Comparison of ENCODE assay signal across 8 mouse cellular contexts in the genomic region with DNA sequence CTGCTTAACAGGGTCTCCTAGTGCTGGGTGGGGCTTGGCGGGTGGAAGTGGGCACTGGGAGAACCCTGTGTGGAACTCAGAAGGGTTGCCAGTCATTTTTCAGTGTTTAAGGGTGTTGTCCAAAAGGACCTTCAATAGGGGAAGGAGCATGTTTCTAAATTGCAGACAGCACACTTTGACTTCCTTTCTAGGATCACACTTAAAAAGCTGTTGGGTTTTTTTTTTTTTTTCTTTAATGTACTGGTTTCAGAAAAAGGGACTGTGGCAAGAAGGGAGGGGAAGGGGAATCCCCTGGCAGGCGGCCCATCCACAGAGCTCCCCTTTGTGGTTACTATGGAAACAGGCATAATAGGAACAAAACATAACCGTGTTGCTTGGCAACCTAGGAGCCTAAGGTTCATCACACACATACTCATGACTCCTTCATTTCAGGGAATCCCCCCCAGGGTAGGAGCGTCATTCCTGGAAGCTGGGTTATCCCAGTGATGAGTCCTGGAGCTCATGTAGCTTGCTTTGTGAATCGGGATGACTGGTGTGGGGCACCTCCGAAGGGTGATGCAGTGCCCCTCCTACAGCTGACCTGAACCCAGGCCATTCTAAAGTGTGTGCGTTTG. TPM values are rescaled to one million over a fixed set of nuclear protein-coding genes. Genes with fewer than 3 reads are reported as not detected.
DNase-seq lines count a peak whose midpoint lies in the region; ATAC-seq and TF ChIP-seq lines count a peak whose summit lies in the region.

No protein-coding gene starts in this region.

- no peak overlapping the region for H3K9ac ChIP-seq in hindbrain, embryonic 16.5 days (ENCODE audit: low read depth, low read length)

- DNase-seq in right cerebral cortex, postnatal 10 days (ENCODE audit: low spot score in 2 of 2) = peak; percentile 88 to 92
- DNase-seq in right cerebral cortex, adult 18-20 months = no peak
- peak; percentile 69 for DNase-seq in brain, adult 2 months (ENCODE audit: low read depth, low spot score)
- DNase-seq in gastrocnemius, adult 8-10 months (ENCODE audit: low spot score in 2 of 2) = peak; percentile 67 to 69
- DNase-seq in lung, postnatal 14 days = peak; percentile 84
- DNase-seq in cerebellum, adult 2 months = no peak

- TF ChIP-seq CTCF in small intestine, adult 2 months (IDR thresholded peaks at IDR 0.05; ENCODE audit: extremely low read depth, insufficient read length, insufficient replicate concordance, low read depth, low read length) = no peak
- TF ChIP-seq CTCF in cerebellum, adult 2 months (IDR thresholded peaks at IDR 0.05; ENCODE audit: borderline replicate concordance, insufficient read depth, low read depth, low read length) = no peak

- TF ChIP-seq POLR2A in small intestine, adult 2 months (IDR thresholded peaks at IDR 0.05; ENCODE audit: low read depth, low read length) = no peak
- no peak for TF ChIP-seq POLR2A in cerebellum, adult 2 months (IDR thresholded peaks at IDR 0.05; ENCODE audit: borderline replicate concordance, insufficient read depth, low read length)

- H3K27me3 ChIP-seq in hindbrain, embryonic 16.5 days (replicated peaks; ENCODE audit: control insufficient read depth, insufficient read depth, low read length) = peaks cover 6% of the 10 kb centered on the region; the same call in 1 of the 2 replicates
- no peaks in the 10 kb centered on the region for H3K27me3 ChIP-seq in small intestine, adult 2 months (ENCODE audit: control insufficient read depth, insufficient read depth, low read length)
- H3K27me3 ChIP-seq in cerebellum, adult 2 months (ENCODE audit: control insufficient read depth, insufficient read depth, low read length) = no peaks in the 10 kb centered on the region

- H3K4me3 ChIP-seq in hindbrain, embryonic 16.5 days (ENCODE audit: low read length) = no peak overlapping the region
- H3K4me3 ChIP-seq in small intestine, adult 2 months (ENCODE audit: low read depth, low read length) = no peak overlapping the region
- H3K4me3 ChIP-seq in cerebellum, adult 2 months (replicated peaks; ENCODE audit: insufficient read depth, low read depth, low read length) = no peak overlapping the region

- H3K4me1 ChIP-seq in hindbrain, embryonic 16.5 days (ENCODE audit: control insufficient read depth, insufficient read depth, low read depth, low read length) = peaks cover 25% of the 10 kb centered on the region
- H3K4me1 ChIP-seq in small intestine, adult 2 months (ENCODE audit: control insufficient read depth, insufficient read depth, insufficient read length, low read length) = peaks cover 31% of the 10 kb centered on the region
- H3K4me1 ChIP-seq in cerebellum, adult 2 months (ENCODE audit: control insufficient read depth, insufficient read depth, low read length) = no peaks in the 10 kb centered on the region; the same call in 1 of the 2 replicates

- peak overlapping the region; percentile 35 for H3K4me2 ChIP-seq in hindbrain, embryonic 16.5 days (ENCODE audit: low read length)

- 6% methylated on average over 7 of the region's 7 CpGs for WGBS in hindbrain, embryonic 16.5 days
- WGBS in small intestine, adult 2 months = 15% methylated on average over 7 of the region's 7 CpGs
- WGBS in cerebellum, adult 2 months = 15% methylated on average over 7 of the region's 7 CpGs

- H3K27ac ChIP-seq in hindbrain, embryonic 16.5 days (ENCODE audit: low read depth, low read length) = no peak overlapping the region
- H3K27ac ChIP-seq in small intestine, adult 2 months (ENCODE audit: insufficient read depth, low read depth, low read length) = peak overlapping the region; percentile 94
- no peak overlapping the region for H3K27ac ChIP-seq in cerebellum, adult 2 months (ENCODE audit: insufficient read depth, low read length)

- peak; percentile 66 for ATAC-seq in hindbrain, embryonic 16.5 days

- no peaks in the 10 kb centered on the region for H3K9me3 ChIP-seq in hindbrain, embryonic 16.5 days (ENCODE audit: control insufficient read depth, low read length)

- 0 out of 2 replicates have a peak, but pooled peaks cover 6% of the 10 kb centered on the region for H3K36me3 ChIP-seq in hindbrain, embryonic 16.5 days (ENCODE audit: control insufficient read depth, insufficient read depth, low read length)
- peaks cover 1% of the 10 kb centered on the region; the same call in 1 of the 2 replicates for H3K36me3 ChIP-seq in small intestine, adult 2 months (ENCODE audit: control insufficient read depth, insufficient read depth, low read length)

RNA-seq across cellular contexts. Expression of a gene that starts 4.7 kb away (rescaled TPM):
- 100 to 1,000 TPM; 249 to 267 (median 253) TPM for total RNA-seq in gastrocnemius, adult 8-10 months (2022)
- polyA plus RNA-seq in hindbrain, embryonic 16.5 days (2015; fragmentation: Nextera tagmentation; extraction: Ambion mirVana) = 3.5 and 4.8 TPM in 2 replicates
- 5.1 and 14.7 TPM in 2 replicates for polyA plus RNA-seq in small intestine, adult 2 months (2012; rRNA removed)
- 5.3 and 5.8 TPM in 2 replicates for polyA plus RNA-seq in cerebellum, adult 2 months (2012; rRNA removed)

RNA-seq across cellular contexts. Expression of a gene that starts 17.5 kb away (rescaled TPM):
- 100 to 1,000 TPM; 411 to 454 (median 425) TPM for total RNA-seq in gastrocnemius, adult 8-10 months (2022)
- polyA plus RNA-seq in hindbrain, embryonic 16.5 days (2015; fragmentation: Nextera tagmentation; extraction: Ambion mirVana) = 284 and 301 TPM in 2 replicates
- polyA plus RNA-seq in small intestine, adult 2 months (2012; rRNA removed) = 90.2 and 129 TPM in 2 replicates
- polyA plus RNA-seq in cerebellum, adult 2 months (2012; rRNA removed) = 263 and 281 TPM in 2 replicates

RNA-seq across cellular contexts. Expression of a gene that starts 30.7 kb away (rescaled TPM):
- total RNA-seq in gastrocnemius, adult 8-10 months (2022) = 10 to 100 TPM in 1 of 4 experiments, 1 to 10 TPM in 3; 7.8 to 11.8 (median 9.0) TPM
- polyA plus RNA-seq in hindbrain, embryonic 16.5 days (2015; fragmentation: Nextera tagmentation; extraction: Ambion mirVana) = 23.9 and 26.3 TPM in 2 replicates
- 5.6 and 13.2 TPM in 2 replicates for polyA plus RNA-seq in small intestine, adult 2 months (2012; rRNA removed)
- polyA plus RNA-seq in cerebellum, adult 2 months (2012; rRNA removed) = 20.5 and 20.8 TPM in 2 replicates

RNA-seq across cellular contexts. Expression of a gene that starts 42.7 kb away (rescaled TPM):
- 10 to 100 TPM; 21.0 to 25.7 (median 23.4) TPM for total RNA-seq in gastrocnemius, adult 8-10 months (2022)
- 91.3 and 103 TPM in 2 replicates for polyA plus RNA-seq in hindbrain, embryonic 16.5 days (2015; fragmentation: Nextera tagmentation; extraction: Ambion mirVana)
- 15.0 and 21.7 TPM in 2 replicates for polyA plus RNA-seq in small intestine, adult 2 months (2012; rRNA removed)
- 30.9 and 33.9 TPM in 2 replicates for polyA plus RNA-seq in cerebellum, adult 2 months (2012; rRNA removed)

RNA-seq across cellular contexts. Expression of a gene that starts 55.0 kb away (rescaled TPM):
- 1 to 10 TPM; 3.5 to 4.7 (median 4.3) TPM for total RNA-seq in gastrocnemius, adult 8-10 months (2022)
- polyA plus RNA-seq in hindbrain, embryonic 16.5 days (2015; fragmentation: Nextera tagmentation; extraction: Ambion mirVana) = 10.3 and 11.3 TPM in 2 replicates
- polyA plus RNA-seq in small intestine, adult 2 months (2012; rRNA removed) = 18.4 and 32.2 TPM in 2 replicates
- 40.2 and 45.0 TPM in 2 replicates for polyA plus RNA-seq in cerebellum, adult 2 months (2012; rRNA removed)

Comparison
In these comparisons a context has a peak if more than half of its experiments do, and no peak if none do; other contexts are left out.
1. DNase-seq: peak in right cerebral cortex, postnatal 10 days (2 of 2), brain, adult 2 months (single experiment), gastrocnemius, adult 8-10 months (2 of 2) and lung, postnatal 14 days (single experiment); none in right cerebral cortex, adult 18-20 months (single experiment) and cerebellum, adult 2 months (0 of 2).